Mouse (Mus musculus): ENCODE results near the gene Serf2. TPM values are rescaled to one million over a fixed set of nuclear protein-coding genes. Genes with fewer than 3 reads are reported as not detected.
"Not testable (repeated sequence)": the region's sequence is repeated elsewhere in the genome, so short reads cannot be mapped to it uniquely, and the experiment has no call there.

The Serf2 gene
- polyA plus RNA-seq, 1 experiment, result 357 TPM

DNA sequence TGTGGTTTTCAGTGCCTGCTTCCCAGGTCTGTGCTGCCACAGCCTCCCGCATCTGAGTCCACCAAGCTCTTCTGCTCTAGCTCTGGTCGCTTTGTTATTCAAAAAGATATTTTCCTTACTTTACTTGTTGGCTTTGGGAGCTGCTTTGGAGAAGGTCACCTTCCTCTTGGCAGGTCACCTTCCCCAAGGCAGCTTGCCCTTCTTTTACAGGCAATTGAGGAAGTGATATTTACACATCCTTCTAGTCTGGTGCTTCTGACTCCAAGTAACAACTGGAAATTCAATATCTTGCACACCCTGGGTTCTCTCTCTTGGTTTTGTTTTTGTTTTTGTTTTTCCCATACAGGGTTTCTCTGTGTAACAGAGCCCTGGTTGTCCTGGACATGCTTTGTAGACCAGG lies 35.4 kb downstream of the Serf2 start:
- not testable (repeated sequence) for DNase-seq (ENCODE audit: extremely low spot score in 1 of 2, low spot score in 1 of 2)

DNA sequence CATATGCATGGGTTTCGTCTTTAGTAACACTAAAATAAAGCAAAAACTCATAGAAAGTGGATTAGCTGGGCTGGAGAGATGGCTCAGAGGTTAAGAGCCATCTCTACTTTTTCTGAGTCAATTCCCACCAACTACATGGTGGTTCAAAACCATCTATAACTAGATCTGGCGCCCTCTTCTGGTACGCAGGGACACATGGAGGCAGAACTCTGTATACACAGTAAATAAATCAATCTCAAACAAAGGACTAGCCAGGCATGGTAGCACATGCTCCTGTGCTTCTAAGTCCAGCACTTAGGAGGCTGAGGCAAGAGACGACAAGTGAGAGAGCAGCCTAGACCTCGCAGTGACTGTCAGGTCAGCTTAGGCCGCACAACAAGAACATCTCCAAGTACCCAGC lies 52.6 kb downstream of the Serf2 start:
- not testable (repeated sequence) for DNase-seq (ENCODE audit: extremely low spot score in 1 of 2, low spot score in 1 of 2)

DNA sequence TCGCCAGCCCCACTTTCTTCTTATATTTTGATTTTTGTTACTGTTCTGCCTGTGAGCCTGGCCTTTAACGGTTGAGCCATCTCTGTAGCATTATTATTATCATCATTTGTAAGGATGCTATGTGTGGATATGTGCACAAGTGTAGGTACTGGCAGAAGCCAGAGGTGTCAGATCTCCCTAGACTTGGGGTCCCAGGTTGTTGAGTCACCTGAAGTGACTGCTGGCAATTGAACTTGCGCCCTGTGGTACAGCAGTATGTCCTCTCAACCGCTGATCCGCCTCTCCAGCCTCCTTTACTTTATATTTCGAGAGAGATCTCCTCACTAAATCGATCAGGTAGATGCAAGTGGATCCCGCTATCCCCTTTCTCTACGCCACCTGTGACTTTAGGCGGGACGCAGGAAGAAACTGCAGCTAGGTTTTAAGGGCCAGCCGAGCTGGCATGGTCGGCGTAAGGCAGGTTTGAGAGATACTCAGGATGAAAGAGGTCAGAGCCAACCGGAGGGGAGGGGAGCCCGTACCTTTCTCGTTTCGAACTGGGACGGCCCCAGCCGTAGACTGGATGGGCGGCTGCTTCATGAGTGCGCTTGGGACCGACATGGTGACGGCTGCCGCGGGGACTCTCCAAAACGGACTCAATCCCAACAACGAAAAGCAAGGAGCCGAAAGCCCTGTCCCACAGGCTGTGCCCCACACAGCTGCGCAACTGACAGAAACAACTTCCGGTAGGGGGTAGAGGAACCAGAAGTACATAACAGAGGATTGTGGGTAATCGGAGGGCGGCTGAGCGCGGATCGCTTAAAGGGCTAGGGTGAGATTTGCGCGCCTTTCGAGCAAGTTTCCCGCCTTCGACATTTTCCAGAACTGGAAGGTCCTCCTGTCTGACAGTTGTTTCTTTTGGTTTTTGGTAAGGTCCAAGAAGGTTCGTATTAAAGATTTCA lies 57.2 kb downstream of the Serf2 start, which contains the start of the genes Mfap1a and Wdr76:
Gene Mfap1a (minus strand): TSS at position 724 of the 941 bp plus-strand sequence.
Gene Wdr76 (plus strand): TSS at position 782 of the 941 bp plus-strand sequence.
- DNase-seq (ENCODE audit: extremely low spot score in 1 of 2, low spot score in 1 of 2), result peak; percentile 81 to 92

DNA sequence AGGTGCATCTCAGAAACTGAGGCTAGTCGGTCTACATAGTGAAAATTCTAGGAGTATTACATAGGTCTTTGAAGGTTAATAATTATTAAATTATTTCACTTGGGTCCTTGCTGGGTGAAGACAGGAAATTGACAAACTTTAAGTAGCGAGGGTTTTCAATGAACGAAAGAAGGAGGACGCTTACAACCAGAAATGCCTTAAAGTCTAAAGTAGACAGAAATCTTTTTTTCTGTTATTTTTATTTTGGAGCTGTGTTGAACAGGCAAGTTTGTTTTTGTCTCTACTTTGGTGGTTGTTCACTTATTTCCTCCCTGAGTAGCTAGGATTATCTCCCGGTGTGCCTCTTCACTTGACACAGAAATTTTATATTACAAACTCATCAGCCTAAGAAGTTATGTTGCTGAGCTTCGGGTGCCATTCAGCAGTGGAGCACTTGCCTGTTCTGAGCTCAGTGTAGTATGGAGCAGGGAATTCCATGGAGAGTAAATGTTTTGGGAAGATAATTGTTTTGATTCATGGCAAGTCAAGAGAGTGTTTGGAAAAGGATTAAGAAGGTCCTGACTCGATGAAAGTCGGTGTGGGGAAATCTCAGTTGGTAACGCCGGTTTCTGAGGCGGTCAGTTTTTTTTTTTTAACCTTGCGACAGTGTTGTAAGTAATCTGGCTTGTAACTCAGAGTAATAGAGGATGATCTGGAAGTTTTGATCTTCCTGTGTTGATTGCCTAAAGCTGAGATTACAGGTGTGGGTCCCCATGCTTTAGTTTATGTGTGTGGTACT lies 58.4 kb downstream of the Serf2 start:
- DNase-seq (ENCODE audit: extremely low spot score in 1 of 2, low spot score in 1 of 2), result no peak

Other genes starting within 250 kb of the Serf2 start
- 77.5 and 90.7 TPM in 2 replicates for gene Trp53bp1, start 177.8 kb upstream of the Serf2 start, polyA plus RNA-seq (2012; rRNA removed)
- 212 and 218 TPM in 2 replicates for gene Map1a, start 159.6 kb upstream of the Serf2 start, polyA plus RNA-seq (2012; rRNA removed)
- gene Ppip5k1, start 93.8 kb upstream of the Serf2 start, polyA plus RNA-seq (2012; rRNA removed), result 96.5 and 104 TPM in 2 replicates
- 224 and 248 TPM in 2 replicates for gene Ckmt1, start 91.5 kb upstream of the Serf2 start, polyA plus RNA-seq (2012; rRNA removed)
- gene Strc, start 62.0 kb upstream of the Serf2 start, polyA plus RNA-seq (2012; rRNA removed), result 0.78 and 0.88 TPM in 2 replicates
- gene Pdia3, start 35.4 kb upstream of the Serf2 start, polyA plus RNA-seq (2012; rRNA removed), result 102 TPM in 2 replicates
- gene Catsper2, start 35.4 kb upstream of the Serf2 start, polyA plus RNA-seq (2012; rRNA removed), result 8.4 and 8.6 TPM in 2 replicates
- 0.60 and 1.3 TPM in 2 replicates for gene Ell3, start 4.9 kb upstream of the Serf2 start, polyA plus RNA-seq (2012; rRNA removed)
- 35.6 and 35.9 TPM in 2 replicates for gene Hypk, start 4.1 kb downstream of the Serf2 start, polyA plus RNA-seq (2012; rRNA removed)
- gene Serinc4, start 7.6 kb downstream of the Serf2 start, polyA plus RNA-seq (2012; rRNA removed), result 0.55 and 1.4 TPM in 2 replicates
- gene Mfap1b, start 24.9 kb downstream of the Serf2 start, polyA plus RNA-seq (2012; rRNA removed), result 36.0 and 38.5 TPM in 2 replicates
- 19.4 and 19.9 TPM in 2 replicates for gene Mfap1a, start 57.5 kb downstream of the Serf2 start, polyA plus RNA-seq (2012; rRNA removed)
- 3.5 and 4.2 TPM in 2 replicates for gene Wdr76, start 57.5 kb downstream of the Serf2 start, polyA plus RNA-seq (2012; rRNA removed)